Mouse (Mus musculus) monocyte, adult 5-6 weeks (primary cell): ENCODE data around the gene Hoxc8. TPM values are rescaled to one million over a fixed set of nuclear protein-coding genes. Genes with fewer than 3 reads are reported as not detected.

Experiments
- ATAC-seq: fragments of 153-309, 156-312 bp; replicated peaks from 2 replicates; pipeline ENCODE4 v1.8.0; 2017; ENCODE audit warnings: mild to moderate bottlenecking; ENCODE audit not compliant: low TSS enrichment, insufficient number of reproducible peaks, severe bottlenecking, poor library complexity, low FRiP score
- total RNA-seq: library from RNA; stranded (forward); fragments of 200-1000, 200-491, 200-594 nt; gene quantifications from 3 replicates; pipeline ENCODE4 v1.2.3, GENCODE M21; 2017

Gene Hoxc8
- total RNA-seq, 1 experiment from 2014 or later = not detected

DNA sequence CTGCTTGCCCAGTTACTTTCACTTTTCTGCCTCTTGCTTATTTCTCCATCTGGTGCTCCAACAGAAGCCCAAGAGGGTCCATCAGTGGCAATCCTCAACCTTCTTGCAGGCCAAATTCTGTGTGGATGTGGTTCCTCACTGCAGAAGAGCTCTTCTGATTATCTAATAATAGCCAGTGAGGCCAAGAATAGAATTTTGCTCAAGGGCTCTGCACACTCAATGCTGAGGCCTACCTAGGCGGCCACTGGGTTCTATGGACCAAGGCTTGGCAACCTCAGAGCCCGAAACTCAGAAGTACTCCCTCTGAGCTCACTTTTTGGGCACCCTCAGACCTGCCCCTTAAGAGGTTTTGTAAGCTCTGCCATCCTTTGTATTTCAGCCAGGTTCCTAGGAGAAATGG lies 11.0 kb downstream of the Hoxc8 start:
- ATAC-seq = no peak

DNA sequence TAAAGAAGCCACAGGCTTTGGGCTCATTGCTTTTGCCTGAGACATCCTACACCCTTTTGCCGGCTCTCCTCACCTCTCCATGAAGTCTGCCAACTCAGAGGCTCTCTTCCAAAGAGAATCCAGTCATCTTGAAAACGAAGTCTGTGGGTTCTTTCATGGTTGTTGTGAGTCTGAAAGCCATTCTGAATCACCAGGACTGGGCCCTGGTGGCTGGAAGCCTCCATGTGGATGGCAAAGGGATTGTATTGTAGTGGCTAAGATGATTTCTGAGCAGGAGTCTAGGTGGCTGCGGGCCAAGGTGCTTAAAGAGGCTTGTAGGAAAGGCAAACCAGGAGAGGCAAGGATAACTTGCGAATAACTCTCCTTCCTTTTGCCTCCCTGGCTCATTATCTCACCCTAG lies 11.7 kb downstream of the Hoxc8 start:
- no peak for ATAC-seq

- no peak for ATAC-seq
Observed at GRCm38 (mm10) chr15:103002821-103003448, 12.5 kb downstream of the Hoxc8 start.

DNA sequence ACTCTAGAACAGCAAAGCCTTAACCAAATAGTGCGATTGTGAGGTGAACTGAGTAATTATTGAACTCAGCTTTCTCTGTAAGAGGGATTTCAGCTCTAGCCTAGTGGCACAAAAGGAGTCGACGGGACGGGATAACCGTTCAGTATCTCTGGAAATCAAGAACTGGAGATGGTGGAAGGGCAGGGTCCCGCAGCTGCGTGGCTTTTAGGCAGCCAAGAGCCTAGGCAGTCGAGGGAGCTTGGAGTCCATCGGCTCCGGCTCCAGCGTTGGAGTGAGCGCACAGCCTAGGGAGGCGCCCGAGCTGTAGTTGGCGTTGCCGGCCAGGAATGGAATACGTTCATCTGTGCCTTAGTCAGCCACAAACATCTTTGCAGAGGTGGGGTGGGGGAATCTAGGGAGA lies 14.9 kb downstream of the Hoxc8 start:
- ATAC-seq = no peak

GRCm38 (mm10) chr15:103005797-103006196 lies 15.4 kb downstream of the Hoxc8 start:
- no peak for ATAC-seq

DNA sequence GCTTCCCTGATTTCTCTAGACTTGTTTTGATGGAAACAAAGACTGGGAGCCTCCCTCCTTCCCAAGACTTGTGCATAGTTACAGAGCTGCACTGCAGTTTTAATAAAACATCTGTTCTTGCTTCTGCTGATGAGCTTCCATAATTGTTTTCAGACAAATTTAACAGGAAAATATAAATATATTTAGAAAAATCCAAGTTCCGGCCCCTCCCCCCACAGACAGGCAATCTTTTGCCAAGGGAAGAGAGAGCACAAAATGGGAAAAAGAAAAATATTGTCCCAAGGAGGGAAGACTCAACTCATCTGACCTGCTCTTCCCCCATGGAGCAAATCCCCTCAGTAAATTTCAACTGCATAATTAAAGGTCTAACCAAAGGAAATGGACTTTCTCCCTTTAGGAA lies 15.9 kb downstream of the Hoxc8 start:
- ATAC-seq = no peak

- no peak for ATAC-seq
Observed at GRCm38 (mm10) chr15:103009265-103010111, 19.1 kb downstream of the Hoxc8 start.

- no peak for ATAC-seq
Observed at GRCm38 (mm10) chr15:103010112-103010846, 19.9 kb downstream of the Hoxc8 start.

- ATAC-seq = no peak
Observed at GRCm38 (mm10) chr15:103010847-103011555, 20.6 kb downstream of the Hoxc8 start.

DNA sequence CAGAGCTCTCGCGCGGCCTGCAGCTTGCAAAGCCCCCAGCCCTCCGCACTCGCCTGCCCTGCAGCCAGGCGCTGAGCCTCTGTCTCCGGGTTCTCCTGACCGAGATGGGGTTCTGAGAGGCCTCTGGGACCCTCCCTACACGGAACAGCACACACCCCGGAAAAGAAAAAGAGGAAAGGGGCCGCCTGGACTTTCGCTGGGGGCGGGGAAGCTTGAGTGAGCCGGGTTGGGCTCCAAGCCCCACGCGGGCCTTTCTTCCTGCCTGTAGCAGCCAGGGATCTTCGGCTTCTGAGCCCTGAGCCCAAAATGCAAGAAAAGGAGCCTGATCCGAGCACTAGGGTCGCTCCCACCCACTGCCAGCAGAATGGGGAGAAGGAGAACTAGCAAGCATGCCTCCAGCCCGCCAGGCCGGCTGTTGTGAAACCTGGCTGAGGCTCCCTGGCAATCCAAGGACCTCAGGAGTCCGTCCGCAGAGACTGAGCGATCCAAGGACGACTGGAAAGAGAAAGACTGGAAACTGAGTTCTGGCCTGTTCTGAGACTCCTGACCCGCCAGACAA lies 21.6 kb downstream of the Hoxc8 start:
- no peak for ATAC-seq

GRCm38 (mm10) chr15:103013238-103013984 lies 23.0 kb downstream of the Hoxc8 start:
- no peak for ATAC-seq

GRCm38 (mm10) chr15:103014166-103015008 lies 24.0 kb downstream of the Hoxc8 start:
- no peak for ATAC-seq

GRCm38 (mm10) chr15:103015009-103015399 lies 24.6 kb downstream of the Hoxc8 start:
- no peak for ATAC-seq

DNA sequence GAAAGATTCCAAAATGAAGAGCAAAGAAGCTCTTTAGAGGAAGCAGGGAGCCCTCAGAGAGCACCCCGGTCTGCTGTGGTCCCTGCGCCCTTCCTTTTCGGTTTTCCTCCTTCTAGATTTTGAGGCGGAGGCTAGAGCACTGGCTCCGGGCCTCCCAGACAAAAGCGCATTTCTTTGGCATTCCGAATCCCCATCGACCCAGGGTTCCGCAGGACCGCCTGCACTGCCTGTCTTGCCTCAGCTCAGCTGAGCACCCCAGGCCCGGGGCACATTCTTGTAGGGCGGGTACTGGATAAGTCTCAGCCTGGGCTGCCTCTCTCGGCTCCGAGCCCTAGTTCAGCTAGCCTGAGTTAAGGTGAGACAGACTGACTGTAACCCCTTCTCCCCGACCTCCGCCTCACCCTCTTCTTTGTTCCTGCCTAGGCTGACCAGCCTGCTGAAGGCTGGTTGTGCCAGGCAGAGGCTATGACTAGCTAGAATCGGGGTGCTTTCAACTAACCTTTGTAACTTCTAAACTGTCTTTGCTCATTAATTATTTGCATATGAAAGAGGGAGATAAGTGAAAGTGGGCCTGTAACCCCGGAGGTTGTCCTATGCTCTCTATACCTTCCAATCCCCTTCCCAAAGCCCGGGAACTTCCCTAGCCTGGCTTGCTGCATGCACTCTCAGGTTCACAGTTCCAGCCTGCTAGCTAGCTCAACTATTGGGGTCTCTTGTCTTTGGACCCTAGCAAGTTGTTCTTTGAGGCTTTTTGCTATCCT lies 25.2 kb downstream of the Hoxc8 start:
- no peak for ATAC-seq

GRCm38 (mm10) chr15:103018636-103019035 lies 28.2 kb downstream of the Hoxc8 start, which contains the start of gene Hoxc4:
Hoxc4 (plus strand) TSS chr15:103018934.
- ATAC-seq = no peak

DNA sequence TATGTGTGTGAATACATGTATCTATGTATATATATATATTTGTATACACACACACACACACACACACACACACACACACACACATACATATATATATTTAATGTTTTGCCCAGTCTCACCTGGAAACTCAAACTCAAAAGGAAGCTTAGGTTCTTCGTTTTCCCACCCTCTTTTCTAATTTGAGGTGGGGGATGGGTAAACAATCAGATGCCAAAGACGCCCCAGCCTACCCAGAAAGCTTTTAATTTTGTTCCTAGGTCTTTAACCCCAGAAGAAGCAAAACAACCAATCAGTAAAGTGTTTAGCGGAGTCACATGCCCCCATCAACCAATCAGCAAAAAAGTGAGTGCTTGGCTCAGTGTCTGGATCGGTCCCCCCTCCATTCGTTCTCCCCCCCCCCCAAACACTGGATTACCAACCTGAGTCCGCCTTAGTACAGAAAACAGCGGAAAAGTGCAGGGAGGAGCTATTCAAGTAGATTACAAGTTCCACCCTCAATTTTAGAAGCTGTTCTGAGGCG lies 30.6 kb downstream of the Hoxc8 start:
- ATAC-seq = no peak
